Mouse (Mus musculus): Measurements from ENCODE around the gene Thbd.

GRCm38 (mm10) chr2:148395131-148396051 is 12.6 kb downstream of the Thbd start, which contains the start of gene Sstr4:
- TF ChIP-seq TCF12 (IDR thresholded peaks at IDR 0.05; ENCODE audit: low read depth, low read length) (no peak), RCOR1 (conservative IDR thresholded peaks at IDR 0.05; ENCODE audit: low read depth, low read length) (no peak), CTCF (conservative IDR thresholded peaks at IDR 0.05 in 1 of 2, IDR thresholded peaks at IDR 0.05 in 1 of 2; ENCODE audit: low read depth in 2 of 2, low read length in 2 of 2) (no peak), POLR2A (IDR thresholded peaks at IDR 0.05; ENCODE audit: low read depth, low read length) (no peak), UBTF (IDR thresholded peaks at IDR 0.05; ENCODE audit: low read depth, low read length) (no peak)

Measured in CH12.LX (cell line).